Mouse (Mus musculus) lung, adult 18-20 months (tissue): ENCODE data around the gene 1700017N19Rik.
A peak's percentile ranks its signal among the peaks of the same experiment; 100 is the strongest.
"Not testable (repeated sequence)": the region's sequence is repeated elsewhere in the genome, so short reads cannot be mapped to it uniquely, and the experiment has no call there.

ENCODE experiments used
- DNase-seq, 2 experiments: peaks; one replicate each; pipeline ENCODE4 v3.0.0; 2022; ENCODE audit warnings: mixed read lengths in 2 of 2

Gene 1700017N19Rik

GRCm38 (mm10) chr10:100590323-100590722 is at the start of gene 1700017N19Rik, which contains the start of gene 4930430F08Rik:
1700017N19Rik (plus strand) TSS chr10:100590484.
4930430F08Rik (minus strand) TSS chr10:100590423.
- no peak for DNase-seq

- DNase-seq: no peak
These were observed 33.6 kb upstream of the 1700017N19Rik start for GRCm38 (mm10) chr10:100556566-100557175.

- DNase-seq: not testable (repeated sequence)
These were observed 29.9 kb upstream of the 1700017N19Rik start for GRCm38 (mm10) chr10:100560194-100560883.

GRCm38 (mm10) chr10:100564112-100564511 is 26.2 kb upstream of the 1700017N19Rik start:
- DNase-seq: no peak

- DNase-seq: no peak
These were observed 18.6 kb upstream of the 1700017N19Rik start for GRCm38 (mm10) chr10:100571707-100572106.

- DNase-seq: no peak
These were observed 15.7 kb upstream of the 1700017N19Rik start for GRCm38 (mm10) chr10:100574505-100575149.

GRCm38 (mm10) chr10:100575294-100575693 is 15.0 kb upstream of the 1700017N19Rik start:
- DNase-seq: no peak

GRCm38 (mm10) chr10:100584178-100584577 is 6.1 kb upstream of the 1700017N19Rik start:
- DNase-seq: no peak

- no peak for DNase-seq
These were observed 1.8 kb upstream of the 1700017N19Rik start for GRCm38 (mm10) chr10:100588524-100588923.

- DNase-seq: peak; percentile 86 to 90
These were observed 1.3 kb upstream of the 1700017N19Rik start for GRCm38 (mm10) chr10:100588932-100589388.

- no peak for DNase-seq
These were observed 8.1 kb downstream of the 1700017N19Rik start for GRCm38 (mm10) chr10:100598339-100598738.

- DNase-seq: no peak
These were observed 13.2 kb downstream of the 1700017N19Rik start for GRCm38 (mm10) chr10:100603511-100603910.

GRCm38 (mm10) chr10:100604254-100604653 is 14.0 kb downstream of the 1700017N19Rik start:
- DNase-seq: no peak

- DNase-seq: no peak
These were observed 27.1 kb downstream of the 1700017N19Rik start for GRCm38 (mm10) chr10:100617233-100617903.

- DNase-seq: no peak
These were observed 29.2 kb downstream of the 1700017N19Rik start for GRCm38 (mm10) chr10:100619474-100619873.

- DNase-seq: no peak
These were observed 29.8 kb downstream of the 1700017N19Rik start for GRCm38 (mm10) chr10:100620040-100620439.

- DNase-seq: no peak
These were observed 32.2 kb downstream of the 1700017N19Rik start for GRCm38 (mm10) chr10:100622494-100622893.

- DNase-seq: peak; percentile 2 to 6
These were observed 39.6 kb downstream of the 1700017N19Rik start for GRCm38 (mm10) chr10:100629762-100630438.

GRCm38 (mm10) chr10:100642887-100643286 is 52.6 kb downstream of the 1700017N19Rik start:
- DNase-seq: no peak

- DNase-seq: no peak
These were observed 55.1 kb downstream of the 1700017N19Rik start for GRCm38 (mm10) chr10:100645331-100645935.

GRCm38 (mm10) chr10:100654183-100654582 is 63.9 kb downstream of the 1700017N19Rik start:
- no peak for DNase-seq
